In the genomic region with DNA sequence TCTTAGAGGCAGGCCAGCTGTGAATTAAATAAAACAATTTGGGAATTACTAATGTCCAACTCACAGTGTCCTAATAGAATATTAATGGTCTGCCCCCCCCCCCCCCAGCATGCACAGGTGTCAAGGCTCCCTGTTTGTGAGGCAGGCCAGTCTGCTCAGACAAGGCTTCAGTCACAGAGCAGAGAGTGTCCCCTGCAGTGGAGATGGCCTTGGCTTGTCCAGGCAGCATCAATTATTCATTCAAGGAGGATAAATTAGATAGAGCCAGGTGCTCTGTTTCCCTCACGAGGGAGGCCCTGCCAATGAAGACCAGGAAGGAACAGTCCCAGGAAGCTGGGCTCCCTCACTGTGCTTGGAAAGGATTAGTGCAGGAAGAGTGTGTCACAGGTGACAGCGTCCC, we compare ENCODE assay signal across 16 mouse cellular contexts.
"Had no signal": no experiment of that assay in that cellular context is flagged by ENCODE, and none has a peak within 500 bp of the region (broad histone marks: within the 10 kb centered on the region; RNA-seq: fewer than 3 reads in every experiment).

No protein-coding gene starts in this region.

- H3K4me3 ChIP-seq: layer of hippocampus, adult 2 months; left cerebral cortex, adult 2 months; liver, embryonic 13.5 days had no signal

- H3K4me1 ChIP-seq: liver, embryonic 13.5 days had no signal

- H3K9me3 ChIP-seq: liver, embryonic 13.5 days had no signal

- H3K9ac ChIP-seq: liver, embryonic 13.5 days had no signal

- H3K36me3 ChIP-seq: liver, embryonic 13.5 days had no signal

- H3K4me2 ChIP-seq: liver, embryonic 13.5 days; midbrain, embryonic 11.5 days had no signal

- DNase-seq: kidney, postnatal 25 days; layer of hippocampus, postnatal 36 days; liver, embryonic 13.5 days; lung, adult 2 months; lung, postnatal 14 days; lung, postnatal 4 days; midbrain, embryonic 14.5 days; right cerebral cortex, adult 18-20 months; right cerebral cortex, postnatal 14 days; right cerebral cortex, postnatal 4 days; thymus, adult 18-20 months; thymus, postnatal 36 days had no signal

- H3K27me3 ChIP-seq: liver, embryonic 13.5 days had no signal

- H3K27ac ChIP-seq: kidney, postnatal 0 days; layer of hippocampus, adult 2 months; left cerebral cortex, adult 2 months; liver, embryonic 13.5 days had no signal
